Mouse (Mus musculus) G1E (cell line): ENCODE measurements around the gene Carm1. TPM values are rescaled to one million over a fixed set of nuclear protein-coding genes. Genes with fewer than 3 reads are reported as not detected.
A peak's percentile ranks its signal among the peaks of the same experiment; 100 is the strongest.

ENCODE experiments used
- ATAC-seq: 2 replicates; pipeline ENCODE4 v1.8.0; 2016; ENCODE audit warnings: mild to moderate bottlenecking; ENCODE audit not compliant: insufficient number of reproducible peaks, poor library complexity, low FRiP score, severe bottlenecking; ENCODE audit errors: extremely low read depth
- DNase-seq: peaks from one replicate; pipeline ENCODE4 v3.0.0; 2012; ENCODE audit warnings: low spot score
- H3K27me3 ChIP-seq: 2 replicates; pipeline ENCODE4 v1.6.1; 2012; ENCODE audit warnings: mild to moderate bottlenecking, low read length, inconsistent platforms; ENCODE audit not compliant: insufficient read depth
- H3K36me3 ChIP-seq: replicated peaks from 2 replicates; pipeline ENCODE3; 2012; ENCODE audit warnings: mild to moderate bottlenecking, inconsistent platforms
- H3K4me1 ChIP-seq: 2 replicates; pipeline ENCODE4 v1.6.1; 2012; ENCODE audit warnings: low read depth, low read length, inconsistent platforms, mixed read lengths; ENCODE audit not compliant: insufficient read depth
- H3K4me3 ChIP-seq: 2 replicates; pipeline ENCODE4 v1.5.1; 2012; ENCODE audit warnings: low read depth, mild to moderate bottlenecking, inconsistent platforms, low read length, moderate library complexity, mixed read lengths
- H3K9me3 ChIP-seq: replicated peaks from 2 replicates; pipeline ENCODE4 v1.6.1; 2012; ENCODE audit warnings: inconsistent platforms
- CTCF ChIP-seq: IDR thresholded peaks from 2 replicates; pipeline ENCODE4 v1.5.1; 2012; ENCODE audit warnings: low read depth, low read length, inconsistent platforms, mixed read lengths
- GATA1 ChIP-seq: IDR thresholded peaks from 2 replicates; pipeline ENCODE4 v1.6.1; 2012; ENCODE audit warnings: borderline replicate concordance, low read length, inconsistent platforms, mixed read lengths
- GATA2 ChIP-seq: IDR thresholded peaks from 2 replicates; pipeline ENCODE4 v1.6.1; 2012; ENCODE audit warnings: low read depth, low read length, inconsistent platforms, borderline replicate concordance
- POLR2AphosphoS5 ChIP-seq: IDR thresholded peaks from 2 replicates; pipeline ENCODE4 v1.6.1; 2012; ENCODE audit warnings: low read depth, low read length, inconsistent platforms; ENCODE audit not compliant: insufficient replicate concordance
- TAL1 ChIP-seq: conservative IDR thresholded peaks from 2 replicates; pipeline ENCODE4 v1.6.1; 2012; ENCODE audit warnings: low read depth, low read length, inconsistent platforms, mixed read lengths
- polyA plus RNA-seq: library from polyadenylated mRNA; stranded (reverse); fragments of >175 nt; gene quantifications from 2 replicates; pipeline ENCODE4 v1.2.3, GENCODE M21; 2012
- total RNA-seq, 2 experiments: library from RNA; stranded (forward) in 1 of 2; stranded (reverse) in 1 of 2; fragments of 200-1000 nt in 1 of 2; fragments of >200 nt in 1 of 2; fragmentation: Nextera tagmentation in 1 of 2; gene quantifications; 2 replicates each; pipeline ENCODE4 v1.2.3; 2014 to 2017

Gene Carm1
- total and polyA plus RNA-seq, 3 experiments, result 12.5 to 143 (median 71.9) TPM

DNA sequence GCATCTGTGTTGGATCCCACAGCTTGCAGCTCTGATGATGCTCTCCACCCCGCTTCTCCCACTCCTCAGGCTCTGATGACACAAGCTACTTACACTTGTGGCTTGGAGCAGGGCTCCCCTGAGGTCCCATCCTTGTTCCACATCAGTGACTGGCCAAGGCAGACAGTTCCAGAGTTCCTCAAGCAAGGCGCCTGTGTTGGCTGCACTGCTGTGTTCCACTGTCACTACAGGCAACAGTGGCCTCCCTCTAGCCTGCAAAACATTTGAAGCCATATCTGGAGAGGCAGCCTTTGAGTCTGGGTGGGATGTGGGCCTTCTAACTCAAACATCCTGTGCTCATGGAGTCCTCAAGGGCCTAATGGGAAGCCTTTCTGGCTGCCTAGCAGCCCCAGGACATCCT is 10.3 kb downstream of the Carm1 start:
- ATAC-seq (no peak), DNase-seq (no peak)
- Histone ChIP-seq H3K4me1 (peaks cover 49% of the 10 kb centered on the region), H3K27me3 (no peaks in the 10 kb centered on the region), H3K36me3 (peaks cover 82% of the 10 kb centered on the region), H3K9me3 (no peaks in the 10 kb centered on the region), H3K4me3 (no peak overlapping the region)
- TF ChIP-seq GATA2 (no peak), CTCF (no peak), TAL1 (no peak), GATA1 (no peak), POLR2AphosphoS5 (no peak)

DNA sequence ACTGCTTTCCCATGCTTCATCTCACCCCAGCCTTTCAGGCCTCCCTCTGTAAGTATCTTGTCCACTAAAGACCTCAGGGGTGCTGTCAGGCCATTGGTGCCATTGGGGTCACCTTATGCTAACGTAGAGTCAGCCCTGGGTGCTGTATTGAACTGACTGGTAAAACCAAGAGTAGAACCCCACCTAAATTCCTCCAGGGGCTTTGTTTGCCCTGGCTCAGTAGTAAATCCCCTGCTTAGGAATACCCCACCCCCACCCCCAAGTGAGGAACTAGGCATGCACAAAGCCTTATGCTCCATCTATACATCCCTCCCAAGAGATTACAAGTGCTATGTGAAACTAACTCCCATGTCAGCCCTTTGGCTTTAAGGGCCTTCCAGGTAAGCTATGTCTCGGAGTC is 10.9 kb downstream of the Carm1 start:
- H3K27me3 ChIP-seq, result no peaks in the 10 kb centered on the region
- TF ChIP-seq TAL1 (no peak), GATA2 (no peak), POLR2AphosphoS5 (no peak), CTCF (no peak), GATA1 (no peak)
- no peaks in the 10 kb centered on the region for H3K9me3 ChIP-seq
- ATAC-seq, result no peak
- peaks cover 81% of the 10 kb centered on the region for H3K36me3 ChIP-seq
- H3K4me3 ChIP-seq, result no peak overlapping the region
- DNase-seq, result no peak
- H3K4me1 ChIP-seq, result peaks cover 49% of the 10 kb centered on the region

DNA sequence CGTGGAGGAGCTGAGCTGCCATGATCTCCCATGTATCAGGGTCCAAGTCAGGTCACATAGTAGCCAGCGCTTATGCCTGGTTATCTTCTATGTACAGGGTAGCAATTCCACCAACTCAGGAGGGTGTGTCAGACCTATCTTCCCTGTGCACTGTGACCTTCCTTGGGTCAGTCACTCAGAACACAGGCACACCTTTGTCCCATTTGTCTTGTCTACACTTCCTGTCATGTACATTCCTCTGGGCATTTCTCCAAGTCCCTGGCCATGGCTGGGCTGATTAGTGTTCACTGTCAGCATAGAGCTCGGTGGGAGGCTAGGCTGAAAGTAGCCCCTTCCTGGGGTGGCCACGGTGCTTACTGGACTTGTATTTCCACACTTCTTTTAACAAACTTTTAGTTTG is 11.7 kb downstream of the Carm1 start:
- H3K4me1 ChIP-seq, result peaks cover 49% of the 10 kb centered on the region
- DNase-seq, result peak; percentile 22
- no peaks in the 10 kb centered on the region for H3K9me3 ChIP-seq
- H3K36me3 ChIP-seq, result peaks cover 84% of the 10 kb centered on the region
- no peaks in the 10 kb centered on the region for H3K27me3 ChIP-seq
- TF ChIP-seq TAL1, result peak; percentile 59
- TF ChIP-seq CTCF, result no peak
- peak; percentile 63 for ATAC-seq
- H3K4me3 ChIP-seq, result peak overlapping the region; percentile 36; the same call in 1 of the 2 replicates

DNA sequence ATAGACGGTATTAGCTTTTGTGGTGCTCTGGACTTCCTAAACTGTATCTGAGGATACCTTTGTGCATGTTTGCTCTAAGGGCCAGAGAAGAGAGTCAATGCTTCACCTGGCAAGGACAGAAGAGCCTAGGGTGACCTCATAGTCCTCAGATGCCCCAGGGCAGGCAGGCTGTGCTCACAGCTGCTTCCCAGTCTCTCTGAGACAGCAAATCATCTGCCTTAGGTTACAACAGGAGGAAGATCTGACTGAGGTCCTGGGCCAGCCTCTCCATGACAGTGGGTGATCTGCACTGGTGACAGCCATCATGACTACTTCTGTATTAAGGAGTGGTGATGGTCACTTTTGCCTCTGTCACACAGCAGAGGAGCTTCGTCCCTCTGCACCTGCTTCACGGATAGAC is 12.5 kb downstream of the Carm1 start:
- TF ChIP-seq TAL1 (no peak), GATA1 (no peak), POLR2AphosphoS5 (no peak), CTCF (no peak), GATA2 (no peak)
- no peak for ATAC-seq
- Histone ChIP-seq H3K9me3 (no peaks in the 10 kb centered on the region), H3K4me1 (peaks cover 46% of the 10 kb centered on the region), H3K4me3 (no peak overlapping the region), H3K27me3 (no peaks in the 10 kb centered on the region), H3K36me3 (peaks cover 79% of the 10 kb centered on the region)
- no peak for DNase-seq

DNA sequence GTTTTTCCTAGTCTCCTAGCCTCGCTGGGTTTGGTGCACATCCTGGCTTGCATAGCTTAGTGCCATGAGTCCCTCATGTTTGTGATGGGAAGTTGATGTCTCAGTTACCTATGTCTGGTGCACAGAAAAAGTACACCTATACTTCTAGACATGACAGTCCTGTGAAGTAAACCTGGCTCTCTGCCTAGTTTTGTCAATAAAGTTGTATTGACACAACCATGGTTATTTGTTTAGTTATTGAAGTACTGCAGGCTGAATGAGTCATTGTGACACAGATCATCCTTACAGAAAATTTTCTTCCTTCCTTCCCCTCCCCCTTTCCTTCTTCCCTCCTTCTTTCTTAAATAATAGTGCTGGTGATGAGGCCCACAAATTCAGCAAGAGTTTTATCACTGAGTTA is 17.7 kb downstream of the Carm1 start:
- H3K9me3 ChIP-seq, result no peaks in the 10 kb centered on the region
- peaks cover 34% of the 10 kb centered on the region for H3K4me1 ChIP-seq
- H3K4me3 ChIP-seq, result no peak overlapping the region
- H3K27me3 ChIP-seq, result no peaks in the 10 kb centered on the region
- no peak for ATAC-seq
- DNase-seq, result no peak
- TF ChIP-seq CTCF (no peak), POLR2AphosphoS5 (no peak), GATA1 (no peak), GATA2 (no peak)
- peaks cover 74% of the 10 kb centered on the region for H3K36me3 ChIP-seq

DNA sequence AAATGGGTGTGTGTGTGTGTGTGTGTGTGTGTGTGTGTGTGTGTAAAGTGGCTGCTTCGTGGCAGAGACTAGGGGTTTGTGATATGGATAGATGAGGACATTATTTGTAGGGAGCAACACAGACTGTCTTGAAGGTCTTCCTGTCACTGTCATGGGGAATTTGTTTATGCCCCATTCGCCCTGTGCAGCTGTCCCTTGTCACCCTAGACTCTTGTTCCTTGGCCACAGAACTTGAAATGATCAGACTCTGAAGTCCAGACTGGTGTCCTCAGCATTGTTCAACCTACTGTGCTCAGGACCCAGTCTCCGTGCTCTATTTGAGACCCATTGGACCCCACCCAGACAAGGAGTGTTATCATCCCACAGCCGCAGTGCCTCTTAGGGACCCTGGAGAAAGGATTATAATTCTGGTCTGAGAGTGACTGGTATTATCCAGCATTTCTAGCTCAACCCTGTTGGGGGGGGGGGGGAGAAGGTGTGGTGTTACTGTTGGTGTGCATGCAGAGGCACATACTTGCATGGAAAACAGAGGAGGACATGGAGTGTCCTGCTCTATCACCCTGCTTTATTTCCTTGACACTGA is 18.4 kb downstream of the Carm1 start:
- peaks cover 78% of the 10 kb centered on the region for H3K36me3 ChIP-seq

DNA sequence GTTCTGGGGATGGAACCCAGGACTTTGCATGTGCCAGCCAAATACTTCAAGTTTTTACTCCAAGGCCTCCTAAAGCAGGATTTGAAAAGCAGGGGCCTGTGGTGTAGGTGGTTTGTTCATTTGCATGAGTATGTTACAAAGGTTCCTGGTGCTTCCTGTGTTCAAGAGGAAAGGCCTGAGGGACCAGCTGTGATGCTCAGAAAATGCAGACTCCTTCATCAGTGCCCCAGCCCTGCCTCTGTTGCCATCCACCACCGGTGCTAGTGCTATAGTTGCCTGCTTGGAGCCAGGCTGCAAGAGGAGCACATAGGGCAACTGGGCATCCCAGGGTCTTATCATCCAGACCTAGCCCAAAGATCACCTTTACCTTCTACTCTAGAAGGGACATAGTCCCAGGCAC is 19.8 kb downstream of the Carm1 start:
- no peak for ATAC-seq
- no peaks in the 10 kb centered on the region for H3K9me3 ChIP-seq
- H3K27me3 ChIP-seq, result no peaks in the 10 kb centered on the region
- no peak overlapping the region for H3K4me3 ChIP-seq
- H3K4me1 ChIP-seq, result peaks cover 30% of the 10 kb centered on the region
- TF ChIP-seq CTCF, result no peak
- no peak for TF ChIP-seq GATA2
- no peak for TF ChIP-seq POLR2AphosphoS5
- no peak for TF ChIP-seq GATA1
- no peak for TF ChIP-seq TAL1
- peaks cover 78% of the 10 kb centered on the region for H3K36me3 ChIP-seq
- DNase-seq, result no peak

More for the DNA sequence above, 18.4 kb downstream of the Carm1 start:
- ATAC-seq, result no peak
- no peaks in the 10 kb centered on the region for H3K9me3 ChIP-seq
- TF ChIP-seq GATA2, result no peak
- no peak for TF ChIP-seq CTCF
- TF ChIP-seq TAL1, result no peak
- TF ChIP-seq GATA1, result no peak
- TF ChIP-seq POLR2AphosphoS5, result no peak
- H3K4me1 ChIP-seq, result peaks cover 34% of the 10 kb centered on the region
- no peak overlapping the region for H3K4me3 ChIP-seq
- no peaks in the 10 kb centered on the region for H3K27me3 ChIP-seq
- no peak for DNase-seq
